Mouse (Mus musculus): ENCODE measurements at regions not wholly inside any gene's neighbourhood (a gene's known extent, or its start where the extent isn't known, plus 50 kb on each side); places are given as distances from the start of the nearest gene placed in this dataset.

- no peak for DNase-seq (ENCODE audit: low spot score)
These were observed 133.2 kb downstream of the Lpin1 start for GRCm38 (mm10) chr12:16477572-16477971.

- no peak for DNase-seq (ENCODE audit: low spot score)
These were observed 136.2 kb downstream of the Lpin1 start for GRCm38 (mm10) chr12:16474361-16475080.

GRCm38 (mm10) chr12:16457419-16457818, 153.3 kb downstream of the Lpin1 start:
- no peak for DNase-seq (ENCODE audit: low spot score)

GRCm38 (mm10) chr12:16450771-16451435, 159.9 kb downstream of the Lpin1 start:
- no peak for DNase-seq (ENCODE audit: low spot score)

GRCm38 (mm10) chr12:16438717-16439116, 172.0 kb downstream of the Lpin1 start:
- no peak for DNase-seq (ENCODE audit: low spot score)

DNA sequence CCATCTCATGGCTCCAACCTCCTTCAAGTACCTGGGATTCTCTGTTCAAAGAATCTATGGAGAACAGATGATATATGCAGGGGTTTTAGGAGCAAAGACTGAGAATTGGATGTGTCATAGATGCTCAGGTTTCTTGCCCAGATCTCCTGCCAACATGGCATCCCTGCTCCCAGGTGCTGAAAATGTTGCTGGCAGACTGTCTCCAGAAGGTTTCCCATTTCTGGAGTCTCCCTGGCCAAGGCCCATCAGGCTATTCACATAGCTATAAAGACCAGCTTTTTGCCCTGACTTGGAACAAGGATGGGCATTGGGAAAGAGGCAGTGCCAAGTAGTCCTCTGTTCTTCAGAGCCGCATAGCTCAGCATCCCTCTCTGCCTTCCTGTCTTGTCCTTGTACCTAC, 173.8 kb downstream of the Lpin1 start:
- DNase-seq (ENCODE audit: low spot score) = no peak

- no peak for DNase-seq (ENCODE audit: low spot score)
These were observed 174.5 kb downstream of the Lpin1 start for GRCm38 (mm10) chr12:16436255-16436654.

DNA sequence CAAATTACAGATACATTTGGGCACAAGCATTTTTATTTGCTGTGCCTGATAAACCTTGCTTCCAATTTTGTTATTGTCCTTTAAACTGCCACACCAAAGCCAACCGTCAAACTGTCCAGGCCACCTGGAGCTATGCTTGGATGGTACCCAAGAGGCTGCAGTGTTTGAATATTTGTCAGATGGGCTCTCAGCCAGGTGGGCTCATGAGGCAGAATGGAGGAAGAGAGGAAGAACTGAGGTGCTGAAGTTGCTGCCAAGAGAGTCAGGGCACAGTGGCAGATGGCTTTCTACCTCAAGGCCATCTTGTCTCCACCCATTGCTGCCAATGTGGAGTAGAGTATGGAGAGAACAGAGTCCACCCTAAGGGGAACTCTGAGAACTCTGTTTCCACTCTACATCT, 176.0 kb downstream of the Lpin1 start:
- no peak for DNase-seq (ENCODE audit: low spot score)

GRCm38 (mm10) chr12:16434225-16434624, 176.5 kb downstream of the Lpin1 start:
- DNase-seq (ENCODE audit: low spot score) = no peak

GRCm38 (mm10) chr12:16425980-16426379, 184.8 kb downstream of the Lpin1 start:
- no peak for DNase-seq (ENCODE audit: low spot score)

DNA sequence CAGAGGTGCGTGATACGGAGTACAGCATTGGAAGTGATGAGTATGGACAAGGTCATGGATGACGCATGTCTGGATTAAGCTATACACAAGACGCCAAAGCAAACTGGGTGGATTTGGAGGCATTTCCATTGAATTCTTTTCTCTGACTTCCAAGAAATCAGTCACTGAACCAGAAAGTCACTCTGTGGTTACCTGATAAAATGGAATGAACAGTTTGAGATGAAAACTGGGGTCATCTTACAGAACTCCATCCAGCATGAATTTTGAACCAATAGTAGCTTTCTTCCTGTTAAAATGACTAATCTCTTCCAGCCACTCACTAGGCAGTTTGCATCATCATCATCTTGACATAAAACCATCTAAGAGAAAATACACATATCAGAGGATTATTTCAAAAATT, 186.2 kb downstream of the Lpin1 start:
- no peak for DNase-seq (ENCODE audit: low spot score)

DNA sequence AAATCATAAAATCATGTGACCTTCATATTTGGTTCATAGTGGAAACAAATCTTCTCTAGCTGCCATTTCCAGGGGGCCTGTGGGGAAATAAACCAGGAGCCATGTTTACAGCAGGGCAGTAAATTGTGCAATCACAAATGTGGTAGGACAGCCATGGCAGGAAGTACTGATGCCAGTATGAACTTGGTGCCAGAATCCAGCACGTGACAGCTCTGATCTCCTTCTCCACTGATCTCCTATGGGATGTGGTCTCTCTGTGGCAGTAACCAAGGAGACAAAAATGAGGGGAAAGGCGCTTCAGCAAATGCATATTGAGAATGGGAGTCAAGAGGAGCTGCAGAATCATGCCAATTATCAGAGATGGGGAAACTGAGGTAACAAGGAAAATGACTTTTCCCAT, 215.0 kb downstream of the Lpin1 start:
- no peak for DNase-seq (ENCODE audit: low spot score)

- DNase-seq (ENCODE audit: low spot score) = no peak
These were observed 217.9 kb downstream of the Lpin1 start for GRCm38 (mm10) chr12:16392851-16393250.

DNA sequence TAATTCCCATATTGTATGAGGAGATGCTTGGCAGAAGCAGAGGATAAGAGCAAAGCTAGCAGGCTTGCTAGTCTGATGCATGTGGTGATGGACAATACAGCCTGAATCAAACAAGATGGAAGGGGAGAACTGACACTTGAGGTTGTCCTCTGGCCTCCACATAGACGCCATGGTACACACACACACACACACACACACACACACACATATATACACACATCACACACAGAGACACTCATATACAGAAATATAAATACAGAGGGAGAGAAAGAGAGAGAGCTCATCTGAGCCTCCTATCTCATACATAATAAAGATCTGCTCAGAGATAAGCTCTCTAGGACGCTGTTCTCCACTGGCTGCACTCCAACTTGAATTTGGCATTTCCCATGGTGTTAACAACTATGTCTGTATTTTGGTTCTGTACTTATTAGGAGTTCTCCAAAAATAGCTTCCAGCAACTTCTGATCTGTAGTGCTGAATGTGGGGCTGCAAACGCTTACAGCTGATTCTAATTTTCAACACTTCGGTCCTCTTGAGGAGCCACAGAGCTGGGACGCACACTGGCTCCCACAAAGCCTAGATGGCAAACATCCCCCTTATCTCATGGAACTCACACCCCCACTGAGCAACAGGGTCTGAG, 219.0 kb downstream of the Lpin1 start:
- DNase-seq (ENCODE audit: low spot score) = no peak

GRCm38 (mm10) chr12:16391163-16391562, 219.6 kb downstream of the Lpin1 start:
- no peak for DNase-seq (ENCODE audit: low spot score)

DNA sequence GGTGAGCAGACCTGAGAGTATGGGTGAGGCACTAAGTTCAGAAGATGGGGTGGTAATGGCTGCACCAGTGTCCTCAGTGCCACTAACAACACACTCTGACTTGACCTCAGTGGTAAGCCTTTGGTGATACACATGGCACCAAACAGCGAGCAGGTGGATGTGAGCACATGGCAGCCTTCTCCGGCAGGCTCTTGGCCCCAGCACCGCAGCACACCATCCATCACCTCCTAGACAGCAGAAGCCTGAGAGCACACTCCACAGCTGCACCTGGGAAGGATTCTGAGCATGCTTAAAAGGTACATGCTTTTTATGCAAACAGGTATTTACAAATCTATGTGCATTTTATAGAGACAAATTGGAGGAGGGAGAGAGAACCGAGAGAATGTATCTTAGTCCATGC, 223.7 kb downstream of the Lpin1 start:
- no peak for DNase-seq (ENCODE audit: low spot score)

GRCm38 (mm10) chr12:16384396-16384795, 226.4 kb downstream of the Lpin1 start:
- no peak for DNase-seq (ENCODE audit: low spot score)

DNA sequence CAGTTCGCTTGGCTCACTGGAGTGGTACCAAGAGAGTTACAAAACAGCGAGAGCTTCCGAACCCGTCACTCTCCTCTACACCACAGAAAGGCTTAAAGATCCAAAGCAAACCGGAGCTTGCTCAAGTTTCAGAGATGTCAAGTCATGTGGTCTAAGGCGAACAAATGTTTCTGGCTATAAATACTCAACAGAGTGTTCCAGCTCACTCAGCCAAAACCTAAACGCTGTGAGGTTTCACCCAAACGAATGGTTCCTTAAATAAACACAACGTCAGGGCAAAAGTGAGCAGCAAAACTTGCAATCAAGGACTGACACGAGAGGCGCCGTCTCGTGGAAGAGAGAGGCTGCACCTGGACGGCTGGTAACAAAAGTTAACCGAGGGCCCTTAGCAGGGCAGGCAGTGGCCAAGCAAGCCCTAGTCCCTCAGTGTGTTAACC, 227.2 kb downstream of the Lpin1 start:
- no peak for DNase-seq (ENCODE audit: low spot score)

DNA sequence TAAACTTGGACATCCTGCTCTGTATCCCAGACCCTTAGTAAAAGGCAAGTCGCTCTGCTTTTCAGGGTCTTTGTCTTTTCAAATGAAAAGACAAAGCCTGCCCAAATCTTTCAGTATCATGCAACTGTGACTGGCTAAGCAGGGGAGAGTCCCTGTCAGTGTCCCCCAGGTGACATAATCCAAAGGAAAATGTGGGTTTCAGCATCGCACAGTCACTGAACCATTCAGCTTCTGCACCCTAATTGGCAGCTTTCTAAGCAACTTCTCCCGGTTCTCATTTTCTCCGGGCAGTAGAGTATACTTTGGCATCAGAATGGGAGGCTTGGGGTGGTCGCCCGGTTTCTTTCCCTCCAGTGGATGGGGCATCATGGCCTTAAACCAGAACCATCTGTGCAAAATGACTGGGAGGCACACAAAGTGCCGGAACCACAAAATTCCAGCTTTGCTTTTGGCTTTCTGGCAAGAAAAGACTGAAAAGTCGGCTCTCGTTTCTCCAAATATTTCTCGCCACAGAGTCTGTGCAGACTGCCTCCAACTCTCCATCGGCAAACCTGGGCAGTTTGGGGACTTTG, 228.3 kb downstream of the Lpin1 start:
- DNase-seq (ENCODE audit: low spot score) = no peak

GRCm38 (mm10) chr12:16381026-16381425, 229.7 kb downstream of the Lpin1 start:
- no peak for DNase-seq (ENCODE audit: low spot score)

DNA sequence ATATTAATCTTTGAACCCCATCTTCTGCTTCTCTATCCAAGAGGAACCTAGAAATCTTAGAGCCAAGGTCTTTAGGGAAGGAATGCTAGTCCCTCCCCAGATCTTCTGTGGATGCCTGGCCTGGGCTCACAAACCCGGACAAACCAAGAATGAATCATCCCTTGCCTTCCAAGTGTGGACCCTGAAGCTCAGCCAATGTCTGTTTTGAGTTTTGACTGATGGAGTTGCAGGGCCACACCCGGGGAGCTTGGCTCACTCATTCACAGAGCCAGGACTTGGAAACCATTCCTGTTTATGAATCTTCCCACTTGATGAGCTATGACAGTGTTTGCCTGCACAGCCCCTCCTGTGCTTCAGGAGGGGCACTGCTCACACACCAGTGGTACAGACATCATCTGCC, 230.4 kb downstream of the Lpin1 start:
- DNase-seq (ENCODE audit: low spot score) = no peak

DNA sequence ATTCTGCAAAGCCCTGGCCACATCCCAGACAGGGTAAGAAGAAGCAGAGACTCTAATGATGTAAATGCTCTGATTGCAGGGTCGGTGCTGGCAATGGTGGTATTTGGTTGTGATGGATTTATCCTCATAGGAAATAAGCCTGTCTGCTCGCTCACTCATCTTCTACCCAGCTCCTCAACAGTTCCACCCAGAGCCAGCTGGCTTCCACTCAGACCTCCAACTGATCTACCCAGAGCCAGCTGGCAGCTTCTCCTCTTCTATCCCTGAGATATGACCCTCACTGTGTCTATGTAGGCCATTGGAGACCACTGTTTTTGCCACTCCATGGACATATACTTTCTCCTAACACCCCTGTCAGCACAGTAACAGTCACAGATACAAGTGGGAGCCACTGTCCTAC, 231.4 kb downstream of the Lpin1 start:
- no peak for DNase-seq (ENCODE audit: low spot score)

DNA sequence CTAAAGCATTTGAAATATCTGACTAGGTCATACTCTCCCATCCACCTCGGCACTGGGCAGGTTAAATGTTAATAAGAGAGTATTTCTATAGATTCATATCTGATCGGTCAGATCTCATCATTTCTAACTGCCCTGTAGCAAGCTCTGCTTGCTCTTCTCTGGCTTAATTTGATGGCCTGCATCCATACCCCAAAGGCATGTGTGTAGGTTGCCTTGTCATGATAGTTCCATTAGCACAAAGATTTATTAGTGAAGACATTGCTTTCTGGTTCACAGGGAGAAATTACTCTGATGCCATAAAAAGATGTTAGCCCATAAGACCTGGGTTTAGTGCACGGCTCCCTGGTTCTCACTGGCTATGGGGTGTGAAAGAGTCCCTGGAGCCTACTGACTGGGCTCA, 232.3 kb downstream of the Lpin1 start:
- no peak for DNase-seq (ENCODE audit: low spot score)
